Mouse (Mus musculus): ENCODE results near the gene Dscaml1.
A peak's percentile ranks its signal among the peaks of the same experiment; 100 is the strongest.

Gene Dscaml1

DNA sequence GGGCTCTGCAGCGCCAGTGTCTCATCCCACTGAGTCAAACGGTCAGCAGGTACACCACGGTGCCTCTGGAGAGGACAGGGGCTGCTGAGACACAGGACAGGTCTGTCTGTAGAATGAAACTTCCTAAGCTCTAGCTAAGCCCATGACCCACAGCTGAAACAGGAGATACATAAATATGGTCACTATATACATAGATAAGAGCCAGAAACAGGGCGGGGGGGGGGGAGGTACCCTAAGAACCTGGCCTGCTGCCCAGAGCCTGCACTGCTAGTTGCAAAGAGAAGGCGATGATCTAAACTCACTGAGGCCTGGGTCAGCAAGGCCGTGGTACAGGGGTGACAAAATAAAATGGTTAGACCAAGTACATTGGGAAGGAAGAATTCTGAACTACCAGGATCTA, 361.1 kb downstream of the Dscaml1 start:
- no peak for DNase-seq

DNA sequence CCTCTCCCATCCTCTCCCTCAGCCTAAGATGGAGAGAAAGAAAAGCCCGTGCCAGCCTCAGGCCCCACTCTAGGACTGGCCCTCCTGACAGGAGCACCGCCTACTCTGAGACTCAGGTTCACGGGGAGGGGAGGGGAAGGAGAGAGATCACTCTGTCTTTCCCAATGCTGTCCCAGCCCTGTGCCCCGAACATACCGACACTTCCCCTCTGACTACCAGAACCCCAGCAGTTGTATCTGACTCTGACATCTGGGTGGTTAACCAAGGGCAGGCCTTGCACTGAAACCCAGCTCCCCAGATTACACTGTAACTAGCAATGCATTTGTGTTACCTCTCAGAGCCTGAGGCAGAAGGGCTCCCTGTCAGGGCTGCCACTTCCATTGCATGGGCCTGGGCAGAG, 362.0 kb downstream of the Dscaml1 start:
- DNase-seq: no peak

DNA sequence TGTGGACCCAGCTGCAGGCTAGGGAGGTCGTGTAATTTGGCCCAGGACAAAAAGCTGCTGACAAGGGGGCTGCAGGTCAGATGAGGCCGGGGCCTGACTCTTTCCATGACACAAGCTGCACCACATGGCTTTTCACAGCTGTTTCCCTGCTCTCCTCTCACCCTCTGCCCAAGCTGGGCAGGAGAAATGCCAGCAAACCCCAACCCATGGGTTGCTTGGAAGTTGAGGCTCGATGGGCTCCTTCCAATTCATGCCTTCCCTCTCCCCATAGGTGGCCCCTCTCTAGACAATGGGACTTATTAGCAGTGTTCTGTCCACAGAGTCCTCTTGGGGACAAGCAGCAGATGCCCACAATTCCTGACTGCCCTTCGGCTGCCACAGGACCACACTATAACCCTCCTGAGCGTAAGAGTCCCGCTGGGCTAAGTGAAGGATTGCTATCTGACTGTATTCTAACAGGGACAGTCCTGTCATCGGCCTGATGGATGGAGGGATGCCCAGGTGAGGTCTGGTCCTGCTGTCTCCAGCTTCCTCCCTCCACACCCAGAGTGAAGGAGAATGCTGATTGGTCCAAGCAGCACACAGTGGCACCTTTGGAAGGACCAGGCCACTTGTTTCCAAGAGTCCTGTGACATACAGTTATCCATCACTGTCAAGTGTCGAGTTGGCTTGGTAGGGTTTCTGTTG, 365.2 kb downstream of the Dscaml1 start:
- DNase-seq: no peak

DNA sequence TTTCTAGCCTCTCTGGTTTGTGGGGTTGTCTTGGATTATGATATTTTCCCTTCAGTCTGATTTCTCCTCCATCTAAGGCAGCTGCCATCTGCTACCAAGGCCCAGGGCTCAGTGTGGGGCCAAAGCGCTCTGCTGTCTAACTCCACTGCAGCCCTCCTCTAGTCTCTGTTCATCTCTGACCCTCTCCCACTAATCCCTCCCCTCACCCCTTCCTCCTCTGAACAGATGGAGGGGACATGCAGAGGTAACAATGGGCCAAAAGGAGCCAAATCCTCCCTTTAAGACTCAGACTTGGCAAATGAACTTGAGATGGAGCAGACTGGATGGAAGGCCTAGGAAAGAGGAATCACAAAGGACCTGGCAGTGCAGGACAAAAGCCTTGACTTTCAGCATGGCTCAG, 365.8 kb downstream of the Dscaml1 start:
- DNase-seq: no peak

DNA sequence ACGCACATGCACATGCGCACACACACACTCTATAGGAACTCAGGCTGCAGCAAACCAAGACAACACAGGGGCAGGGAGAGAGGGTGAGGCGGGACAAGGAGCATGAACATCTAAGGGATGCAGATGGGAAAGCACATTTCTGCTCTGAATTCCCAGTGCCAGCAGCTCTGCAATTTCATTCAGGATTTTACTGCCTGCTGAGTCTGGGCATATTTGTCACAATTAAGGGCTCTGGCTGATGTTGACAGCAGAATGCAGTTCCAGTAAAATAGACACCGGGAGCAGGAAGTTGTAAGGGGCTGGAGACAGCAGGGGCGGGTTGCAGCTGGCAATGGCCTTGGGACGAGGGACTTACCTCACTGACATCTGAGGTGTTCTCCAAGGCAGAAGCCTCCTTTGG, 367.3 kb downstream of the Dscaml1 start:
- no peak for DNase-seq

DNA sequence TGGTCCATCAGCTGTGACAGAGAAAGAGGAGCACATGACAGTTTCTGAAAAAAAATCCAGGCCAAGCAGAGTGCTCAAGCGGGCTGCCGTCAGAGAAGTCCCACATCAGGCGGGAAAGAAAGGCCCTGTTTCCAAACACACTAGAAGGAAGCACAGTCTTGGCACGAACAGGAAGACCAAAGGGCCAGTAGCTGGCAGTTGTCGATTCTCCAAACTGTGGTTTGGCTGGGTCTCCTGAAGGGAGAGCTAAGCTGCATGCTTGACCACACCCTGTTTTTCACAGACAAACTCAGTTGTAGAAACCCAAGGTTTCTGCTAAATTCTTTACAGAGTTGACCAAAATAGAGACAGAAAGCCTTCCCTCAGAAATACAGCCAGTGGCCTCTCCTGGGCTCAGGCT, 369.3 kb downstream of the Dscaml1 start:
- DNase-seq: no peak

DNA sequence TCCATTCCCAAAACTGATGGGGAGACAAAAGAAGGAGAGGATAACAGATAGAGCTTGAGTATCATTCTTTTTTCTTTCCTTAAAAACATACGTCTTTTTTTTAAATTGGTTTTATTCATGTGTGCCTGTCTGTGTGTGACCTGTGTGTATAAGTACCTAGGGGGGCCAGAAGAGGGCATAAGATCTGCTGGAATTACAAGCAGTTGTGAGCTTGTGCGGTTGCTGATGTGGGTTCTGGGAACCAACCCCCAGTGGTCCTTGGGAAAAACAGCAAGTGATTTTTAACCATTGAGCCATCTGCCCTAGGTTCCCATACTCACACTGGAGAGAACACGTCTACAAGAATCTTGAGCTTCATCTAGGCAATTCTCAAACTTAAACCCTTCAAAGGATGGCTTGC, 370.8 kb downstream of the Dscaml1 start:
- no peak for DNase-seq

DNA sequence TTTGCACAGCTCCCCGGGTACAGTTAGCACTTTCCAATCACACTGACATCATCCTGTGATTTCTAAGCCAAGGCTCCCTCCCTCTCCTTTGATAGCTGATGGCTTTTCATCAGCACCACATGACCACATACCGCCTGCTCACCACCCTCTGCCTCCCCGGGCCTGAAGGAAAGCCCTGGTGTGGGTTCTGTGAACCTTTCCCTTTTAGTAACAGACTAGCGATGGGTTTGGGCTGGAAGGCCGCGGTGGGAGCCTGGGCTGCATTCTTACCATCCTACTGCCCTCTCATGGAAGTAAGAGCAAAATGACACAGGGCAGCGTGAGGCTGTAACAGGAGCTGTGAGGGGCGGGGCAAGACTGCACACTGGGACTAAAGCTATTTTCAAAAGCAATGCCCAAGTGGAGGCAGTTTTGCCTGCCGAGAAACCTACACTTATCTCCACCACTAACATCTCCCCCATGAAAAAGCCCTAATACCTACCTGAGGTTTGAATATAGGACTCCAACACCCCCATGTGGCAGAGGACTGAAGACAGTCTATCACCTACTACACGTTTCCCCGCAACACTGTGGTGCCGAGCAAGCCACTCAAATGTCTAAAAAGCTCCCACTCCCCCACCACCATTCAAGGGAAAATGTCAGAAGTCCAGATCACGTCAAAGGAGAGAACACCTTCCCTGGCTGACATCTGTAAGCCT, 372.2 kb downstream of the Dscaml1 start:
- peak; percentile 34 to 41 for DNase-seq

DNA sequence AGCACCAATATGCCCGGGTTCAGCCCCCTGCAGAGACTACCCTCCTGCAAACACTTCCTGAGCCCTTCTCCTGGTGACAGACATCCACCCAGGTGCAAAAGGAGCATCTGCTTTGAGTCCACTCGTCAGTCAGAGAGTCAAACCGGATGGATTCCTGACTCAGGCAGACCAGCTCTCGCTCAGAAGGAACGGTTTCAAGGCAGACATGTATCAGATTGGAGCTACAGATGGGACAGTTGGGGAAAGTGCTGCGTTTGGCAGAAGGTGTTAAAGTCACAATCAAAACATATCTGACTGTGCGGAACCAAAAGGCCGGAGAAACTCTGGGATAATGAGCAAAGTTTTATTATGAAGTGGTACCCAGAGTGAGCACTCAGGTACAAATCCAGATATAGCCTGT, 373.0 kb downstream of the Dscaml1 start:
- DNase-seq: no peak
